Mouse (Mus musculus): ENCODE results near the gene Tmprss9. TPM values are rescaled to one million over a fixed set of nuclear protein-coding genes. Genes with fewer than 3 reads are reported as not detected.

Gene Tmprss9
- polyA plus RNA-seq, 1 experiment from 2014 or later: 0.04 TPM

DNA sequence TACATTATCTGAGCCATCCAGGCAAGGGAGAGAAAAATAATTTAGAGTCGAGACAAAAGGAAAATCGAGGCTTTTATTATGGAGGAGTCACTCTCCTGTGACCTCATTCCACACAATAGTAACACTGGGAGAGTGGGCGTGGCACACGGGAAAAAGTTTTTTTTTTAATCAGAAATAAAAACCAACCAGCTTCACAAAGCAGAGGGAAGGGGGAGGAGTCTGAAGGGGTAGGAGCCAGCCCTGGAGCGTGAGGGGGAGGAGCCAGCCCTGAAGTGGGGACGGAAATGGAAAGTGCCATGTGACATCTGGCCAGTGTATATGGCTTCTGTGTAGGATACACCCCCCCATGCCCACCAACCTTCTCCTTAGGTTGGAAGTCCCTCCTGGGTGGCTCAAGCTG, 76.9 kb downstream of the Tmprss9 start:
- WGBS: 15% methylated on average over 6 of the region's 6 CpGs
- H3K36me3 ChIP-seq (ENCODE audit: insufficient read depth, low read length): no peaks in the 10 kb centered on the region
- no peak overlapping the region for H3K4me3 ChIP-seq (replicated peaks; ENCODE audit: low read depth, low read length)
- TF ChIP-seq CTCF (IDR thresholded peaks at IDR 0.05; ENCODE audit: low read depth): no peak
- no peaks in the 10 kb centered on the region; the same call in none of the 2 replicates for H3K4me1 ChIP-seq (replicated peaks; ENCODE audit: insufficient read depth, low read length)
- H3K9ac ChIP-seq (ENCODE audit: low read depth, low read length): no peak overlapping the region
- no peak overlapping the region for H3K27ac ChIP-seq
- ATAC-seq (replicated peaks; ENCODE audit: low FRiP score, low read depth) (no peak; the same call in 1 of the 2 replicates), DNase-seq (ENCODE audit: low spot score) (peak; percentile 87)
- H3K9me3 ChIP-seq (replicated peaks; ENCODE audit: low read length): no peaks in the 10 kb centered on the region
- no peak overlapping the region for H3K4me2 ChIP-seq (ENCODE audit: low read length)
- H3K27me3 ChIP-seq (ENCODE audit: insufficient read depth, low read length): no peaks in the 10 kb centered on the region

DNA sequence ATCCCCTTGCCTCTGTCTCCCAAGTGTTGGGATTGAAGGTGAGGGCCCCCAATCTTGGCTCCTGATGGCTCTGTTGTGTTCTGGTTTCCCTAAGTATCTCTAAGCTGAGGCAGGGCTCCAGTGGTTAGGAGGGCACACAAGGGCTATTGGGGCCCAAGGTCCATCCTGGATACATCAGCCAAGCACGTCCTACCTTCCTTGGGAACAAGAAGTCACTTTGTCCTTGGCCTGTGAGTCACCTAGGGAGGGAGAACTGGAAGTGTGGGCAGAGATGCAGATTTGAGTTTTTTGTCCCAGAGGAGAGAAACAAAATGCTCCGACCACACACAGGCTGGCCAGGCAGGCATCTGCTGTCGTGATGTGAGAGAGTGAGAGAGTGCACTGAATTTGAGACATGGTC, 77.4 kb downstream of the Tmprss9 start:
- H3K4me1 ChIP-seq (replicated peaks; ENCODE audit: insufficient read depth, low read length): no peaks in the 10 kb centered on the region; the same call in none of the 2 replicates
- no peaks in the 10 kb centered on the region for H3K27me3 ChIP-seq (ENCODE audit: insufficient read depth, low read length)
- H3K27ac ChIP-seq: no peak overlapping the region
- H3K36me3 ChIP-seq (ENCODE audit: insufficient read depth, low read length): no peaks in the 10 kb centered on the region
- no peaks in the 10 kb centered on the region for H3K9me3 ChIP-seq (replicated peaks; ENCODE audit: low read length)
- TF ChIP-seq CTCF (IDR thresholded peaks at IDR 0.05; ENCODE audit: low read depth): no peak
- WGBS: 71% methylated on average over 3 of the region's 3 CpGs
- H3K4me2 ChIP-seq (ENCODE audit: low read length): no peak overlapping the region
- H3K4me3 ChIP-seq (replicated peaks; ENCODE audit: low read depth, low read length): no peak overlapping the region
- no peak for DNase-seq (ENCODE audit: low spot score)
- ATAC-seq (replicated peaks; ENCODE audit: low FRiP score, low read depth): no peak
- H3K9ac ChIP-seq (ENCODE audit: low read depth, low read length): no peak overlapping the region

MicroRNAs encoded within 50 kb of the gene (microRNA counts, 519-probe panel; counts per million panel counts)
- 330 counts per million, percentile 68 among the panel's probes with 10 or more counts for microRNA mmu-miR-1982

Small RNA genes within 50 kb of the gene (microRNA-seq; reads per million reads assigned to microRNA genes)
- gene Mir1982: 2.6 reads per million, percentile 5 among the genes with 10 or more reads in this experiment

Other genes with a start within 250 kb of the Tmprss9 start
- 137 and 139 TPM in 2 replicates for gene Csnk1g2, start 249.0 kb upstream of the Tmprss9 start, polyA plus RNA-seq (2015; fragmentation: Nextera tagmentation; extraction: Ambion mirVana)
- gene Btbd2, start 214.8 kb upstream of the Tmprss9 start, polyA plus RNA-seq (2015; fragmentation: Nextera tagmentation; extraction: Ambion mirVana): 62.7 and 64.5 TPM in 2 replicates
- 75.8 and 85.5 TPM in 2 replicates for gene Mknk2, start 193.7 kb upstream of the Tmprss9 start, polyA plus RNA-seq (2015; fragmentation: Nextera tagmentation; extraction: Ambion mirVana)
- 22.3 and 26.7 TPM in 2 replicates for gene Mob3a, start 169.9 kb upstream of the Tmprss9 start, polyA plus RNA-seq (2015; fragmentation: Nextera tagmentation; extraction: Ambion mirVana)
- 22.4 and 24.5 TPM in 2 replicates for gene Izumo4, start 169.7 kb upstream of the Tmprss9 start, polyA plus RNA-seq (2015; fragmentation: Nextera tagmentation; extraction: Ambion mirVana)
- 54.2 and 58.3 TPM in 2 replicates for gene Ap3d1, start 129.6 kb upstream of the Tmprss9 start, polyA plus RNA-seq (2015; fragmentation: Nextera tagmentation; extraction: Ambion mirVana)
- 9.7 and 9.9 TPM in 2 replicates for gene Dot1l, start 116.6 kb upstream of the Tmprss9 start, polyA plus RNA-seq (2015; fragmentation: Nextera tagmentation; extraction: Ambion mirVana)
- 57.1 and 61.9 TPM in 2 replicates for gene Sf3a2, start 73.7 kb upstream of the Tmprss9 start, polyA plus RNA-seq (2015; fragmentation: Nextera tagmentation; extraction: Ambion mirVana)
- 83.7 and 86.6 TPM in 2 replicates for gene Plekhj1, start 73.2 kb upstream of the Tmprss9 start, polyA plus RNA-seq (2015; fragmentation: Nextera tagmentation; extraction: Ambion mirVana)
- gene Amh, start 66.6 kb upstream of the Tmprss9 start, polyA plus RNA-seq (2015; fragmentation: Nextera tagmentation; extraction: Ambion mirVana): 0.09 TPM in 1 of 2 replicates, not detected in the other
- gene Jsrp1, start 58.4 kb upstream of the Tmprss9 start, polyA plus RNA-seq (2015; fragmentation: Nextera tagmentation; extraction: Ambion mirVana): 4.0 and 4.6 TPM in 2 replicates
- 1,422 and 1,480 TPM in 2 replicates for gene Oaz1, start 45.2 kb upstream of the Tmprss9 start, polyA plus RNA-seq (2015; fragmentation: Nextera tagmentation; extraction: Ambion mirVana)
- gene Lingo3, start 27.8 kb upstream of the Tmprss9 start, polyA plus RNA-seq (2015; fragmentation: Nextera tagmentation; extraction: Ambion mirVana): 0.61 and 0.89 TPM in 2 replicates
- 269 and 270 TPM in 2 replicates for gene Lsm7, start 16.6 kb upstream of the Tmprss9 start, polyA plus RNA-seq (2015; fragmentation: Nextera tagmentation; extraction: Ambion mirVana)
- 34.3 and 36.1 TPM in 2 replicates for gene Sppl2b, start 16.6 kb upstream of the Tmprss9 start, polyA plus RNA-seq (2015; fragmentation: Nextera tagmentation; extraction: Ambion mirVana)
- gene Timm13, start 29.1 kb downstream of the Tmprss9 start, polyA plus RNA-seq (2015; fragmentation: Nextera tagmentation; extraction: Ambion mirVana): 434 and 437 TPM in 2 replicates
- gene Lmnb2, start 46.4 kb downstream of the Tmprss9 start, polyA plus RNA-seq (2015; fragmentation: Nextera tagmentation; extraction: Ambion mirVana): 21.9 and 26.0 TPM in 2 replicates
- 17.4 and 20.8 TPM in 2 replicates for gene Gadd45b, start 58.2 kb downstream of the Tmprss9 start, polyA plus RNA-seq (2015; fragmentation: Nextera tagmentation; extraction: Ambion mirVana)
- gene Gng7, start 143.1 kb downstream of the Tmprss9 start, polyA plus RNA-seq (2015; fragmentation: Nextera tagmentation; extraction: Ambion mirVana): 3.4 TPM in 2 replicates
- gene Diras1, start 153.8 kb downstream of the Tmprss9 start, polyA plus RNA-seq (2015; fragmentation: Nextera tagmentation; extraction: Ambion mirVana): 0.11 TPM in 1 of 2 replicates, not detected in the other
- gene Slc39a3, start 165.6 kb downstream of the Tmprss9 start, polyA plus RNA-seq (2015; fragmentation: Nextera tagmentation; extraction: Ambion mirVana): 13.4 and 13.9 TPM in 2 replicates
- 161 and 168 TPM in 2 replicates for gene Sgta, start 188.3 kb downstream of the Tmprss9 start, polyA plus RNA-seq (2015; fragmentation: Nextera tagmentation; extraction: Ambion mirVana)
- 30.6 and 34.2 TPM in 2 replicates for gene Thop1, start 198.2 kb downstream of the Tmprss9 start, polyA plus RNA-seq (2015; fragmentation: Nextera tagmentation; extraction: Ambion mirVana)
- 0.29 and 0.36 TPM in 2 replicates for gene Creb3l3, start 227.0 kb downstream of the Tmprss9 start, polyA plus RNA-seq (2015; fragmentation: Nextera tagmentation; extraction: Ambion mirVana)
- 162 and 166 TPM in 2 replicates for gene Map2k2, start 234.1 kb downstream of the Tmprss9 start, polyA plus RNA-seq (2015; fragmentation: Nextera tagmentation; extraction: Ambion mirVana)

All from kidney, postnatal 0 days (tissue).